In genomic region chr3:89293247-89293918, GRCm38 (mm10) we compare ENCODE assay signal across 25 mouse cellular contexts. TPM values are rescaled to one million over a fixed set of nuclear protein-coding genes. Genes with fewer than 3 reads are reported as not detected.
DNase-seq lines count a peak whose midpoint lies in the region; ATAC-seq and TF ChIP-seq lines count a peak whose summit lies in the region.
"Had no signal": no experiment of that assay in that cellular context is flagged by ENCODE, and none has a peak within 500 bp of the region (broad histone marks: within the 10 kb centered on the region; RNA-seq: fewer than 3 reads in every experiment).

No protein-coding gene starts in this region.

- peaks cover 35% of the 10 kb centered on the region for H3K4me1 ChIP-seq in liver, adult 2 months (ENCODE audit: control insufficient read depth, insufficient read depth, low read length)
- 0 out of 2 replicates have a peak, but pooled peaks cover 12% of the 10 kb centered on the region for H3K4me1 ChIP-seq in intestine, embryonic 15.5 days (replicated peaks)
- H3K4me1 ChIP-seq in intestine, embryonic 16.5 days (ENCODE audit: control insufficient read depth, insufficient read depth, low read length): peaks cover 10% of the 10 kb centered on the region
- H3K4me1 ChIP-seq in liver, embryonic 15.5 days (replicated peaks): peaks cover 5% of the 10 kb centered on the region; the same call in 1 of the 2 replicates
- peaks cover 28% of the 10 kb centered on the region for H3K4me1 ChIP-seq in limb, embryonic 10.5 days
- H3K4me1 ChIP-seq: forebrain, embryonic 13.5 days; midbrain, embryonic 12.5 days; neural tube, embryonic 15.5 days had no signal

- TF ChIP-seq CTCF in liver, adult 2 months (IDR thresholded peaks at IDR 0.05; ENCODE audit: low read depth, low read length): no peak

- no peaks in the 10 kb centered on the region for H3K27me3 ChIP-seq in liver, adult 2 months (ENCODE audit: control insufficient read depth, insufficient read depth, low read length)
- H3K27me3 ChIP-seq in intestine, embryonic 15.5 days (replicated peaks): no peaks in the 10 kb centered on the region
- no peaks in the 10 kb centered on the region for H3K27me3 ChIP-seq in intestine, embryonic 16.5 days (replicated peaks; ENCODE audit: control insufficient read depth, insufficient read depth, low read length)
- 0 out of 2 replicates have a peak, but pooled peaks cover 3% of the 10 kb centered on the region for H3K27me3 ChIP-seq in liver, embryonic 15.5 days
- no peaks in the 10 kb centered on the region for H3K27me3 ChIP-seq in limb, embryonic 10.5 days (ENCODE audit: low read depth, poor library complexity, severe bottlenecking)
- H3K27me3 ChIP-seq: embryonic facial prominence, embryonic 12.5 days; forebrain, embryonic 13.5 days; neural tube, embryonic 15.5 days had no signal

- DNase-seq in liver, adult 2 months (ENCODE audit: extremely low read depth, low read depth, low spot score): peak; percentile 100
- no peak for DNase-seq in liver
- DNase-seq in layer of hippocampus, adult 8-10 months (ENCODE audit: low spot score in 2 of 2): no peak
- DNase-seq in limb, embryonic 10.5 days (ENCODE audit: low spot score): no peak
- DNase-seq: adrenal gland, adult 8-10 months; cerebellum, adult 18-20 months; cerebellum, postnatal 14 days; gastrocnemius, adult 2 months; heart, postnatal 4 days; lung, postnatal 10 days; right cerebral cortex, adult 18-20 months had no signal

- H3K4me3 ChIP-seq in liver, adult 2 months (ENCODE audit: insufficient read depth, low read depth, low read length): no peak overlapping the region
- H3K4me3 ChIP-seq in intestine, embryonic 15.5 days (replicated peaks): no peak overlapping the region
- H3K4me3 ChIP-seq in intestine, embryonic 16.5 days (ENCODE audit: low read length): no peak overlapping the region
- H3K4me3 ChIP-seq in liver, embryonic 15.5 days (replicated peaks): no peak overlapping the region
- H3K4me3 ChIP-seq in limb, embryonic 10.5 days: no peak overlapping the region
- H3K4me3 ChIP-seq: embryonic facial prominence, embryonic 12.5 days; forebrain, embryonic 13.5 days; gastrocnemius, adult 2 months; heart, embryonic 10.5 days; midbrain, embryonic 12.5 days; neural tube, embryonic 15.5 days had no signal

- no peak for TF ChIP-seq POLR2A in liver, adult 2 months (IDR thresholded peaks at IDR 0.05; ENCODE audit: extremely low read depth, insufficient read depth, low read length)

- WGBS in liver, adult 2 months: 29% methylated on average over 11 of the region's 11 CpGs
- 80% methylated on average over 11 of the region's 11 CpGs for WGBS in intestine, embryonic 15.5 days
- 83% methylated on average over 11 of the region's 11 CpGs for WGBS in intestine, embryonic 16.5 days
- WGBS in liver, embryonic 15.5 days (ENCODE audit: insufficient replicate concordance): 64% methylated on average over 11 of the region's 11 CpGs
- 93% methylated on average over 11 of the region's 11 CpGs for WGBS in limb, embryonic 10.5 days

- peak; percentile 68 for ATAC-seq in intestine, embryonic 15.5 days
- peak; percentile 84 for ATAC-seq in intestine, embryonic 16.5 days
- ATAC-seq in liver, embryonic 15.5 days (ENCODE audit: insufficient read depth): peak; percentile 75
- ATAC-seq: activated CD4-positive, CD25-positive, alpha-beta regulatory T cell, adult 4 months; forebrain, embryonic 13.5 days; inflammation-experienced regulatory T-cells, adult 6 months had no signal

- no peaks in the 10 kb centered on the region for H3K9me3 ChIP-seq in intestine, embryonic 15.5 days
- H3K9me3 ChIP-seq in intestine, embryonic 16.5 days (ENCODE audit: control insufficient read depth, low read length): no peaks in the 10 kb centered on the region
- H3K9me3 ChIP-seq in liver, embryonic 15.5 days (replicated peaks): no peaks in the 10 kb centered on the region
- no peaks in the 10 kb centered on the region for H3K9me3 ChIP-seq in limb, embryonic 10.5 days (replicated peaks)
- H3K9me3 ChIP-seq: embryonic facial prominence, embryonic 12.5 days; forebrain, embryonic 13.5 days; heart, embryonic 10.5 days; midbrain, embryonic 12.5 days; neural tube, embryonic 15.5 days had no signal

- H3K36me3 ChIP-seq in liver, adult 2 months (ENCODE audit: control insufficient read depth, insufficient read depth, low read length): no peaks in the 10 kb centered on the region
- no peaks in the 10 kb centered on the region for H3K36me3 ChIP-seq in intestine, embryonic 15.5 days
- no peaks in the 10 kb centered on the region for H3K36me3 ChIP-seq in intestine, embryonic 16.5 days (ENCODE audit: control insufficient read depth, insufficient read depth, low read length)
- no peaks in the 10 kb centered on the region for H3K36me3 ChIP-seq in liver, embryonic 15.5 days (replicated peaks)
- H3K36me3 ChIP-seq in limb, embryonic 10.5 days: no peaks in the 10 kb centered on the region
- H3K36me3 ChIP-seq: embryonic facial prominence, embryonic 12.5 days; heart, embryonic 10.5 days; midbrain, embryonic 12.5 days; neural tube, embryonic 15.5 days had no signal

- no peak overlapping the region for H3K4me2 ChIP-seq in intestine, embryonic 15.5 days (replicated peaks)
- H3K4me2 ChIP-seq in intestine, embryonic 16.5 days (ENCODE audit: low read depth, low read length): no peak overlapping the region
- H3K4me2 ChIP-seq in liver, embryonic 15.5 days: no peak overlapping the region
- H3K4me2 ChIP-seq: embryonic facial prominence, embryonic 12.5 days; forebrain, embryonic 13.5 days; hindbrain, embryonic 14.5 days; midbrain, embryonic 12.5 days; neural tube, embryonic 15.5 days had no signal

- H3K79me2 ChIP-seq in liver, adult 2 months (ENCODE audit: control insufficient read depth, insufficient read depth, low read length): no peaks in the 10 kb centered on the region

- H3K9ac ChIP-seq in liver, adult 2 months (ENCODE audit: low read depth, low read length): peak overlapping the region; percentile 57
- no peak overlapping the region for H3K9ac ChIP-seq in intestine, embryonic 15.5 days
- no peak overlapping the region for H3K9ac ChIP-seq in intestine, embryonic 16.5 days (ENCODE audit: low read depth, low read length)
- no peak overlapping the region for H3K9ac ChIP-seq in liver, embryonic 15.5 days
- H3K9ac ChIP-seq: embryonic facial prominence, embryonic 12.5 days; forebrain, embryonic 13.5 days; hindbrain, embryonic 14.5 days; midbrain, embryonic 12.5 days; neural tube, embryonic 15.5 days had no signal

- peak overlapping the region; percentile 97 for H3K27ac ChIP-seq in liver, adult 2 months (replicated peaks; ENCODE audit: insufficient read depth, low read depth, low read length)
- no peak overlapping the region for H3K27ac ChIP-seq in intestine, embryonic 15.5 days
- peak overlapping the region; percentile 79 for H3K27ac ChIP-seq in intestine, embryonic 16.5 days (ENCODE audit: low read length)
- H3K27ac ChIP-seq in liver, embryonic 15.5 days (replicated peaks): peak overlapping the region; percentile 64
- no peak overlapping the region for H3K27ac ChIP-seq in limb, embryonic 10.5 days
- H3K27ac ChIP-seq: embryonic facial prominence, embryonic 12.5 days; forebrain, embryonic 13.5 days; gastrocnemius, adult 2 months; heart, embryonic 10.5 days; hindbrain, embryonic 14.5 days; midbrain, embryonic 12.5 days; neural tube, embryonic 15.5 days had no signal

RNA-seq across cellular contexts. Expression of gene Efna1, which starts 12.4 kb away (rescaled TPM):
- 22.1 and 35.2 TPM in 2 replicates for total RNA-seq in liver, adult 2 months (2014; rRNA removed)
- 73.1 and 73.4 TPM in 2 replicates for polyA plus RNA-seq in liver, adult 2 months (2012; rRNA removed)
- 57.9 and 58.5 TPM in 2 replicates for polyA plus RNA-seq in intestine, embryonic 15.5 days (2015; fragmentation: Nextera tagmentation; extraction: Ambion mirVana)
- 62.9 and 69.6 TPM in 2 replicates for polyA plus RNA-seq in intestine, embryonic 16.5 days (2015; fragmentation: Nextera tagmentation; extraction: Ambion mirVana)
- 8.9 and 11.2 TPM in 2 replicates for polyA plus RNA-seq in liver, embryonic 15.5 days (2015; fragmentation: Nextera tagmentation; extraction: Ambion mirVana)
- 10 to 100 TPM in 2 of 4 experiments, 1 to 10 TPM in 2; 7.9 to 12.6 (median 10.5) TPM for total RNA-seq in layer of hippocampus, adult 8-10 months (2022)
- polyA plus RNA-seq in limb, embryonic 10.5 days (2016; fragmentation: Nextera tagmentation; extraction: Ambion mirVana): 29.8 and 36.8 TPM in 2 replicates
- total RNA-seq: megakaryocyte, adult 5-6 weeks; MEL had no signal
- polyA plus RNA-seq: activated CD4-positive, CD25-positive, alpha-beta regulatory T cell, adult 4 months; inflammation-experienced regulatory T-cells, adult 6 months had no signal

RNA-seq across cellular contexts. Expression of gene Slc50a1, which starts 23.0 kb away (rescaled TPM):
- 6.4 and 7.0 TPM in 2 replicates for total RNA-seq in liver, adult 2 months (2014; rRNA removed)
- polyA plus RNA-seq in liver, adult 2 months (2012; rRNA removed): 36.3 and 41.2 TPM in 2 replicates
- 60.6 and 63.9 TPM in 2 replicates for polyA plus RNA-seq in intestine, embryonic 15.5 days (2015; fragmentation: Nextera tagmentation; extraction: Ambion mirVana)
- polyA plus RNA-seq in intestine, embryonic 16.5 days (2015; fragmentation: Nextera tagmentation; extraction: Ambion mirVana): 62.7 and 74.1 TPM in 2 replicates
- polyA plus RNA-seq in liver, embryonic 15.5 days (2015; fragmentation: Nextera tagmentation; extraction: Ambion mirVana): 17.5 and 17.8 TPM in 2 replicates
- total RNA-seq in layer of hippocampus, adult 8-10 months (2022): 10 to 100 TPM; 51.8 to 69.9 (median 58.2) TPM
- polyA plus RNA-seq in limb, embryonic 10.5 days (2016; fragmentation: Nextera tagmentation; extraction: Ambion mirVana): 33.2 and 41.3 TPM in 2 replicates

RNA-seq across cellular contexts. Expression of gene Efna3, which starts 29.4 kb away (rescaled TPM):
- total RNA-seq in liver, adult 2 months (2014; rRNA removed): not detected in 2 replicates
- polyA plus RNA-seq in liver, adult 2 months (2012; rRNA removed): not detected in 2 replicates
- 9.0 and 9.2 TPM in 2 replicates for polyA plus RNA-seq in intestine, embryonic 15.5 days (2015; fragmentation: Nextera tagmentation; extraction: Ambion mirVana)
- 5.9 and 7.5 TPM in 2 replicates for polyA plus RNA-seq in intestine, embryonic 16.5 days (2015; fragmentation: Nextera tagmentation; extraction: Ambion mirVana)
- polyA plus RNA-seq in liver, embryonic 15.5 days (2015; fragmentation: Nextera tagmentation; extraction: Ambion mirVana): 0.18 and 0.58 TPM in 2 replicates
- 10 to 100 TPM; 57.7 to 72.8 (median 60.8) TPM for total RNA-seq in layer of hippocampus, adult 8-10 months (2022)
- polyA plus RNA-seq in limb, embryonic 10.5 days (2016; fragmentation: Nextera tagmentation; extraction: Ambion mirVana): 13.2 and 18.4 TPM in 2 replicates
- total RNA-seq: gastrocnemius, adult 2 months; gastrocnemius, postnatal 4 days; megakaryocyte, adult 5-6 weeks had no signal
- polyA plus RNA-seq: activated CD4-positive, CD25-positive, alpha-beta regulatory T cell, adult 4 months; inflammation-experienced regulatory T-cells, adult 6 months had no signal

RNA-seq across cellular contexts. Expression of gene Dpm3, which starts 34.2 kb away (rescaled TPM):
- 102 and 131 TPM in 2 replicates for total RNA-seq in liver, adult 2 months (2014; rRNA removed)
- 243 and 245 TPM in 2 replicates for polyA plus RNA-seq in liver, adult 2 months (2012; rRNA removed)
- 131 and 134 TPM in 2 replicates for polyA plus RNA-seq in intestine, embryonic 15.5 days (2015; fragmentation: Nextera tagmentation; extraction: Ambion mirVana)
- polyA plus RNA-seq in intestine, embryonic 16.5 days (2015; fragmentation: Nextera tagmentation; extraction: Ambion mirVana): 119 and 126 TPM in 2 replicates
- 45.4 and 54.4 TPM in 2 replicates for polyA plus RNA-seq in liver, embryonic 15.5 days (2015; fragmentation: Nextera tagmentation; extraction: Ambion mirVana)
- 10 to 100 TPM; 44.2 to 67.3 (median 61.7) TPM for total RNA-seq in layer of hippocampus, adult 8-10 months (2022)
- 82.5 and 84.0 TPM in 2 replicates for polyA plus RNA-seq in limb, embryonic 10.5 days (2016; fragmentation: Nextera tagmentation; extraction: Ambion mirVana)

RNA-seq across cellular contexts. Expression of gene Efna4, which starts 44.4 kb away (rescaled TPM):
- total RNA-seq in liver, adult 2 months (2014; rRNA removed): not detected in 2 replicates
- polyA plus RNA-seq in liver, adult 2 months (2012; rRNA removed): 0.06 and 0.27 TPM in 2 replicates
- polyA plus RNA-seq in intestine, embryonic 15.5 days (2015; fragmentation: Nextera tagmentation; extraction: Ambion mirVana): 16.9 and 18.1 TPM in 2 replicates
- polyA plus RNA-seq in intestine, embryonic 16.5 days (2015; fragmentation: Nextera tagmentation; extraction: Ambion mirVana): 12.1 and 14.1 TPM in 2 replicates
- polyA plus RNA-seq in liver, embryonic 15.5 days (2015; fragmentation: Nextera tagmentation; extraction: Ambion mirVana): 0.24 and 0.48 TPM in 2 replicates
- 1 to 10 TPM in 3 of 4 experiments, under 1 TPM in 1; 0.96 to 1.4 (median 1.1) TPM for total RNA-seq in layer of hippocampus, adult 8-10 months (2022)
- polyA plus RNA-seq in limb, embryonic 10.5 days (2016; fragmentation: Nextera tagmentation; extraction: Ambion mirVana): 47.4 and 53.4 TPM in 2 replicates

Comparison
In these comparisons a context has a peak if more than half of its experiments do, and no peak if none do; other contexts are left out.
1. H3K27ac ChIP-seq: peak in liver, adult 2 months (single experiment), intestine, embryonic 16.5 days (single experiment) and liver, embryonic 15.5 days (single experiment); none in intestine, embryonic 15.5 days (single experiment) and limb, embryonic 10.5 days (single experiment).
2. Peak in every context shown above with its lines, with median percentiles within 50 percentile points of each other: ATAC-seq.